Mouse (Mus musculus) kidney, postnatal 10 days (tissue): Measurements from ENCODE around the gene Adamts14.
A peak's percentile ranks its signal among the peaks of the same experiment; 100 is the strongest.

ENCODE experiments used
- DNase-seq: peaks from one replicate; pipeline ENCODE4 v3.0.0; 2021; ENCODE audit warnings: mixed read lengths

The Adamts14 gene

GRCm38 (mm10) chr10:61176221-61176790 is 96.9 kb downstream of the Adamts14 start:
- no peak for DNase-seq

- DNase-seq = no peak
Observed at GRCm38 (mm10) chr10:61175442-61176204, 97.6 kb downstream of the Adamts14 start.

- no peak for DNase-seq
Observed at GRCm38 (mm10) chr10:61174711-61175441, 98.4 kb downstream of the Adamts14 start.

GRCm38 (mm10) chr10:61172496-61172895 is 100.7 kb downstream of the Adamts14 start:
- no peak for DNase-seq

GRCm38 (mm10) chr10:61171654-61172053 is 101.6 kb downstream of the Adamts14 start, which contains the start of gene Tbata:
Gene Tbata, plus strand, starts transcription at chr10:61171954.
- DNase-seq = no peak

- no peak for DNase-seq
Observed at GRCm38 (mm10) chr10:61168393-61168792, 104.8 kb downstream of the Adamts14 start.

- no peak for DNase-seq
Observed at GRCm38 (mm10) chr10:61167333-61168096, 105.7 kb downstream of the Adamts14 start.

GRCm38 (mm10) chr10:61162366-61162765 is 110.9 kb downstream of the Adamts14 start:
- DNase-seq = peak; percentile 17

- no peak for DNase-seq
Observed at GRCm38 (mm10) chr10:61160671-61161070, 112.6 kb downstream of the Adamts14 start.

GRCm38 (mm10) chr10:61160089-61160488 is 113.1 kb downstream of the Adamts14 start:
- no peak for DNase-seq

GRCm38 (mm10) chr10:61158594-61158993 is 114.6 kb downstream of the Adamts14 start:
- no peak for DNase-seq

- DNase-seq = no peak
Observed at GRCm38 (mm10) chr10:61156453-61156852, 116.8 kb downstream of the Adamts14 start.

- DNase-seq = no peak
Observed at GRCm38 (mm10) chr10:61155611-61156010, 117.6 kb downstream of the Adamts14 start.

GRCm38 (mm10) chr10:61152131-61152530 is 121.1 kb downstream of the Adamts14 start:
- DNase-seq = no peak

GRCm38 (mm10) chr10:61150616-61151015 is 122.6 kb downstream of the Adamts14 start:
- DNase-seq = peak; percentile 64

- DNase-seq = no peak
Observed at GRCm38 (mm10) chr10:61149476-61149875, 123.8 kb downstream of the Adamts14 start.

GRCm38 (mm10) chr10:61147157-61148040 is 125.8 kb downstream of the Adamts14 start, which contains the start of gene Sgpl1:
Gene Sgpl1, minus strand, starts transcription at chr10:61147703.
- DNase-seq = peak; percentile 98
